Mouse (Mus musculus): ENCODE measurements at regions not wholly inside any gene's neighbourhood (a gene's known extent, or its start where the extent isn't known, plus 50 kb on each side); places are given as distances from the start of the nearest gene placed in this dataset.

DNA sequence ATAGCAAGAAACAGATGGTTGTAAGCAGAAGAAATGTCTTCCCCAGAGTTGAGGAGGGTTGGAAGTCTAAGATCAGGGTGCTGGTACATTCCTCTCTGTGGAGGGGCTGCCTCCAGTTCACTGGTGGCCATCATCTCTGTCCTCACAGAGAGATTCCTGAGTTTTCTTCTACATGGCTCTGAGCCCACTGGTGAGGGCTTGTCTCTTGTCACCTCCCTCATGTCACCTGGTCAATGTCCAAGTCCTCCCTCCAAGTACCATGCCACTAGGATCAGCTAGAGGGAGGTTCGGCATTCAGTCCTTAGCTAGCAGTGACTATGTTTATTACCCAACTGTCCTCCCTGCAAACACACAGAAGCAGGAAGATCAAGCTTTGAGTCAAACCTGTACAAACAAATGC, 258.3 kb downstream of the Tgfb2 start:
- no peak for DNase-seq (ENCODE audit: low read depth, low spot score)

DNA sequence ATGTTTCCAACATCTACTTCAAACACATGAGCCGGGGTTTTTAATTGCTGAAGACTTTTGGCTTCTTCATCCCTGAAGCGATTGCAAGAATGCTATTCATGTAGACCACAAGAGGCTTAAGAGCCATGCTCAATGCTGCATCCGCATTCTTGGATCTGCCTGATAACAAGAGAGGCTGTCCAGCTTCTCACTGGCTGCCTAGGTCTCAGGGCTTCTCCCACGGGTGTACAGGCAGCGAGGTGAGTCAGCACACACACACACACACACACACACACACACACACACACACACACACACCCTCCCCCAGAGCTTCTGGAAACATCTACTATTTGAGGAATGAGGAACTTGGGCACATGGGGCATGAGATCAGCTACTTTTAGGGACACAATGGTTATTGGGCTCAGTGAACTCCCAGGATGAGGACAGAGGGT, 261.1 kb downstream of the Tgfb2 start:
- DNase-seq (ENCODE audit: low read depth, low spot score): no peak

DNA sequence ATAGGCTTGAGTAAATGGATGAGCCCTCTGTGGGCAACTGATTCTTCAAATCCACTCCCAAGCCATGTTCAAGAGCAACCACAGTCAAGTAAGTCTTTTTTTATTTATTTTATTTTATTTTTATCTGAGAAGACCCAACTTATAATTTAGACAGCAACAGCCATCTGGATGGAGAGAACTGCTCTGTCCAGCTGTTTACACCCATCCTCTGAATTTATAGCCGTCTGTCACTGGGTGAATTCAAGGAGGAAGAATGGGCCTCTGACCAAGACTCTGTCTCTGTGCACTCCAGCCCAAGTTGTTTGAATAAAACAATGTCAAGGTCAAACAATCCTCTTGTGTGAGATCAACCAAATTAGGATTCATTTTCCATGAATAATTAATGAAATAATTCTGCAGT, 263.6 kb downstream of the Tgfb2 start:
- no peak for DNase-seq (ENCODE audit: low read depth, low spot score)

DNA sequence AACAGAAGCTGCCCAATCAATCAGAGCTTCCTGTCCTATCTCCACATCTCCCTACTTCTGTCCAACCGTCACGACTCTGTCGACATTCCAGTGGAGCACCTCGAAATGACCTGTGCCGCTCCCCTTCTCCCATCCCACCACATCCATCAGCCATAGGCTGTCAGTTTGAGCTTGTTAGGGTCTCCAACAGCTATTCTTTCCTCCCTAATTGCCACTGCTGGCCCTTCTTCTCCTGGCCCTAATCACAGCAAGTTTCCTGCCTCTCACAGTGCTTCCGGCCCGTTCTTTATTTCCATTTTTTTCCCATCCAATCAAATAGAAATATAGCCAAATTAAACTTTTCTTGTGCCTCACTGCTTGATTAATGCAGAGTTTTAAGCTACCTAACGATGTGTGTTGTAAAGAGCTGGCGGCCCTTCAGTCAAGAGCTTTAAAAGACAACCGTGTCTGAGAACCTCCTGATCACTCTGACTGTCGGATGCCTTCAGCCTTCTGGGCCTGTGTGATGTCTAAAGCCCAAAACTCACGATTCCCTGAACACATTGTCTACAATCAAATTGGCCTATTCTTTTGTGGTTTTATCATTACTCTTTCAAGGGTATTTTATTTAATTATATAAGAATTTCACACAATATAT, 270.3 kb downstream of the Tgfb2 start:
- DNase-seq (ENCODE audit: low read depth, low spot score): no peak

DNA sequence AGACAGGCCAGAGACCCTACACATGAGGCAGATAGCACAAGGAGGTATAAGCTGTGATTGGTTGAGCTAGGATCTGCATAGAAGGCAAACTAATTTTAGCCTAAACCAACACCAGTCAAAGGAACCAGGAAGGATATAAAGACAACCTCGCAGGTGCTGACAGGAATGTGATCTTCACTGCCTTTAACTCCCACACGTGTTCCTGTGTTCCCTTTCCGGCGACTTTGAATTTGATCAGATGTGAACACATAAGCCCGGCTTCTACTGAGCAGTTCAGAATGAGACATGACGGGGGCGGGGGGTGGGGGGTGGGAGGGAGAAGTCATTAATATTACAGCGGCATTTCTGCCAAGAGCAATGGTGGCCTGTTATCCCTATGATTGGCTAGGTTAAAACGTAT, 271.0 kb downstream of the Tgfb2 start:
- DNase-seq (ENCODE audit: low read depth, low spot score): no peak

DNA sequence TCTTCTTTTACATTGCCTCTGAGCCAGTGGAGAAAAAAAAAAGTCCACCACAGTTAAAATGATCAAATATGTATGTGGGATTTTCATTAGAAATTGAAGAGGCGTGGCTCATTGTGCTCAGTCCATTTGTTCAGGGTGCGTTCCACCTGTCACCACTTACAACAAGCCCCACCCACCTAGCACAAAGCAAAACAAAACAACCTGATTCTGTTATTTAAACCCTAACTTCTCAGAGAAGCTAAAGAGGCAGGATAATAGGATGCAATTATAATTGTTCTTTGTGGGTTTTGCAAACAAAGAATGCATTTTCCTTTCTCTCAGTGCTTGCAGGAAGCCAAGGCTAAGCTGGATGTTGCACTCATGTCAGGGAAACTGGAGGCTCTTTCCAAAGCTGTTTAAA, 271.8 kb downstream of the Tgfb2 start:
- no peak for DNase-seq (ENCODE audit: low read depth, low spot score)

DNA sequence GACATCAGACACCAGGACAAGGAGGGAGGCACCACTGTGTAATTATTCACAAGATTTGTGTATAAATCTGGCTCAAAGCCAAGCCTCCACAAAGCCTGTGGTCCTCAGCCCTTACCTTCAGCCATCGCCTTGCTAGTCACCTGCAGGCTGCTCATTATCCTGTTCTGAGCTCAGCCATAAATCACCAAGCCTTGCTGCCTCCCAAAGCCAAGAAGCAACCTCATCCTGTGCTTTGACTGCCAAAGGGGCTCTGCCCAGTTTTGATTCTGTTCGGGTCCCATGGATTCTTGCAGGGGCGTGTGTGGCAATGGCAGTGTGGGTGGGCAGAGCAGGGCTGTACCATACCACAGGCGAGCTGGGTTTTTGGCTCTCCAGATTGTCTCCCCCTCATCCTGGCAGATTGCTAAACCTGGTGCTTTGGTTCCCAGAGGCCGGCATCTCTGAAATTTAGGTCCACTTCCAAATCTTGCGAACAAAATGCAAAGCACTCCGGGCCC, 272.6 kb downstream of the Tgfb2 start:
- DNase-seq (ENCODE audit: low read depth, low spot score): no peak

DNA sequence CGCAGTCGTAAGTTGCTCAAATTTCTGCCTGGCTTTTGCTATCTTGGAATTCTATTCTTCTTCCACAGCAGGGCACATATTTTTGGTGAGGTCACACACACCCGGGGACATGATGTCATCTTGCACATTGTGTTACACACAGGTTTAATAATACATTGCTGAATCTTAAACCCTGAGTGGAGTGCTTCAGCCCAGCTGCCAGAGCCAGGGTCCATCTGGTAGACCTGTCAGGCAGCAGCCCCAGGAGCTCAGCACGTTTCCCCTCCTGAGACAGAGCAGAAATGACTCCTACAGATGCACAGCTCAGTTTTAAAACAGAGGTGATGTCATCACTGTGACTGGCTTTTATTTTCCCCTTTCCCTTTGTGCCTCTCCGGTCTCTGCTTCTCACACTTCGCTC, 280.4 kb downstream of the Tgfb2 start:
- DNase-seq (ENCODE audit: low read depth, low spot score): no peak

DNA sequence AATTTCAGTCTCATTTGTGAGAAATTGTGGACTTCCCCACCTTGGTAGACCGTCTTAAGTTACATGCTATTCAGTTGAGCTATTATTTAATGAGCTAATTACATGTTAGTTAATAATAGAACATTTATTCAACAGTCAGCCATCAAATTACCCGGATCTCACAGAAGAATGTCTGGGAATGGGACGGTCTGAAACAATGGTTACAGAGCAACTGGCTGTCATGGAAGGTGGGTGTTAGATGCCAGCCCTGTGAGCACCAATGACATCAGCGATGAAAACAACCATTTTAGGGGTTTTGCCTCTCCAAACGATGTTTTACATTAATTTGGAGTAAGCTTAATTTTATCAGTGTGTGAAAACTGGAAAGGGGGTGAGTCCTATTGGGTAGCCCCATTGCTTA, 281.7 kb downstream of the Tgfb2 start:
- DNase-seq (ENCODE audit: low read depth, low spot score): no peak

DNA sequence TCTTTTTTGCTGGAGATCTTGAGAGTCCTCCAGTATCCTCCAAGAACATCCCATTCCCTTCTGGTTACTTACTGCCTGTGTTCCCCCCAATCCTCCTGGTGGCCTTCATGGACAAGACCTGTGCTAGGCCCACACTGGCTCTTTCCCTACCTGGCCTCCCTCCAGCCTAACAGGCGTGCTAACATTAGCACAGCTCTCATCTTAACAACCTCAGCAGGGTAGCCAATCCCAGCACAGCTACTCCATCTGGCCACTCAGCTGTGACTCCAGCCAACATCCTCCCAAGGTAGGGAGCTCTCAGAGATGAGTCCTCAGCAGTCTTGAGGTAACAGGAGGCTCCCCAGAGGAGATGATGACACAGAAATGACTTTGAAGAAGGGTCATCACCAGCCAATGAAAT, 288.7 kb downstream of the Tgfb2 start:
- no peak for DNase-seq (ENCODE audit: low read depth, low spot score)

DNA sequence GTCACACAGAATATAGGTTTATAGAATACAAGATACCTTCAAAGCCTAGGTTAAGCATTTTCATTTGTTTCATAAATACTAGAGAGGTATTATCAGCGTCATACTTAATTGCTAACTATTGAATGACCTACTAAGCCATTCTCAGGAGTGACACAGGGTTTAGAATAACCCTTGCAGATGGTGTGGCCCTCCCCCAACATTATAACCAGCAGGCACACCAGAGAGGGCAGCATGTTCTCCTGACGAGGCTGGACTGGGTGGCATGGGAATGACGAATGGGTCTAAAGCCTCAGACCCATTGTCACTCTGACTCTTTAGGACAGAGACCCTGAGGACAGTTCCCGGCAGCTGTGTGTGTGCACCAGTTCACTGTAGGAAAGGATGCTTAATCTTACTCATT, 290.5 kb downstream of the Tgfb2 start:
- DNase-seq (ENCODE audit: low read depth, low spot score): no peak

DNA sequence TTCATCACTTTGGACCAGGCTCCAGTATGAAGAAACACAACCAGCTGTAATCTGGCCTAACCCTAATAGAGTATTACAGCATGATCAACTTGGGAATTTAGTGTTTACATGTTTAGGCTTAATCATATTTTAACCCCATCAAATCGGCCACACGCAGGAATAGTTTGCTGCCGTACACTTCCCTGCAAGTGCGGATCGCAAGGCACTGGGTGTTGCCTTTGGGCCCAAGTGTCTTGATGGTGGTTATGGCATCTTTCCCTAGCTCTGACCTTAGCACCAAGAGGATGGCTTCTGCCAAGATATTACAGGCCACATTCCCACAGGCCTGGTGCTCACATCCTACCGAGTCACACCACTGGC, 291.9 kb downstream of the Tgfb2 start:
- DNase-seq (ENCODE audit: low read depth, low spot score): no peak

DNA sequence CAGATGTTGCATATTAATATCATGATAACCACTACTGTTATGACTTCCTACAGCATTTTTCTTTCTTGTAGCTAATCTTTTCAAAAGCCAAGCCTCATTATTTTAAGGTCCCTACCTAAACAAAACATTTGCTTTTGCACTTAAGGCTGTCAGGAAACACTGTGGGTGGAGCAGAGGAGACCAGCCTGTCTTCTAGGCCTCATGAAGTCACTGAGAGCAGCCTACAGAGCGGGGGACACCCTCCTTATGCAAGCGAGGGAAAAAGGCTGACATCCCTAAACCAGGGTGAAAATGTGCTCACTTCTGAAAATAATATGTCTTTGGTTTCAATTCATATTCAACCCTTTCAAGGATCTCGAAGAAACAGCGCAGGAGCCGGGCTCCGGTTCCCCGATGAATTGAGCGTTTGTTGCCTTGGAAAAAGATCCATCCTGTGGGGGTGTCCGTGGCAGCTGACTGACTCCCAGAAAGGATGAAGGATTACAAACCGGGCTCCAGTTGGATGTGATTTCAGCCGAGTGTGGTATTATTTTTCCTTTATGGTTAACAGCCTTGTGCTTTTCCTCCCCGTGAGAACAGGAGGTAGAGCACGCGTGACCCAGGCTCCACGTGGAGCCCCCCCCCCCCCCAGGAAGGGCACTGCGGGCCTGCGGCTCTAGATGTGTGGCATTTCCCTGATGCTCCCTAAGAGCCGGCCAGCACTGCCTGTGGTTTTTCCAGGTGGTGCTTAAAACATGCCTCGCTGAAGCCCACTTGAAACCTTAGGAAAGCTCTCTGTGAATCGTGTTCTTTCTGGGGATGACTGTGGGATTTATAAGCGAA, 292.5 kb downstream of the Tgfb2 start:
- no peak for DNase-seq (ENCODE audit: low read depth, low spot score)

DNA sequence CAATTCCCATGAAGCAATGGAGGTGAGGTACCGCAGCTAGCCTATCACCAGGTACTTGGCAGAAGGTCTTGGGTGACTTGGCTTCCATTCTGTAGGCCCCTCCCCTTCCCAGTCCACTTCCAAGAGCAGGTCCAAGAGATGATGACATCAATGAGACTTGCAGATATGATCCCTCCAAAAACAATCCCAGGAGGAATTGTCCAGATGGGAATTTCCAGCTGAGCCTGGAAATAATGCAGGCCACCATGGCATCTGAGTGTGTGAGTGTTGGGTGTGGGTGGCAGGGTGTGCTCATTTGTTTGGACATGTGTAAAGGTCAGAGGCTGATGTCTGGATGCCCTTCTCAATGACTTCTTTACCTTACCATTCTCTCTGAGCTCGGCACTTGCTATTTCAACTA, 293.5 kb downstream of the Tgfb2 start:
- DNase-seq (ENCODE audit: low read depth, low spot score): no peak

DNA sequence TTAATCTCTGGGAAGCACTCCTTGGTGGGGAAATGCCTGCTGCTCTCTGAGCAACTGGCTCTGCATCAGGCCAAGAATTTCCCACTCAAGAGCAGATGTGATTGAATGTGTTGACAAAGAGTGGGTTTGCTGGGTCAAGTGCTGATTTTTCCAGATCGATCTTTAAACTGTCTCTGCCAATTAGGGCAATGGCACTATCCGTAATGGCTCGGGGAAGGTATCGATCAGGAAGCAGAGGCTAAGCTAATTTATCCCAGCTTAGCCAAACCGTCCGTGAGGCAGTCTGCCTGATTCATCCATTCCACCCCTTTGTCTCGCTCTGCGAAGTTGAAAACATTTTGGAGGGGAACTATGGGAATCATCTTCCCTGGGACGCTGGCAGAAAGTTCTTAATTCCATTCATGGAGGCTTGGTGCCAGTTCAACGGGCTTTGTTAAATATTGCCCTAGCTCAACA, 291.9 kb upstream of the Lyplal1 start:
- DNase-seq (ENCODE audit: low read depth, low spot score): no peak

DNA sequence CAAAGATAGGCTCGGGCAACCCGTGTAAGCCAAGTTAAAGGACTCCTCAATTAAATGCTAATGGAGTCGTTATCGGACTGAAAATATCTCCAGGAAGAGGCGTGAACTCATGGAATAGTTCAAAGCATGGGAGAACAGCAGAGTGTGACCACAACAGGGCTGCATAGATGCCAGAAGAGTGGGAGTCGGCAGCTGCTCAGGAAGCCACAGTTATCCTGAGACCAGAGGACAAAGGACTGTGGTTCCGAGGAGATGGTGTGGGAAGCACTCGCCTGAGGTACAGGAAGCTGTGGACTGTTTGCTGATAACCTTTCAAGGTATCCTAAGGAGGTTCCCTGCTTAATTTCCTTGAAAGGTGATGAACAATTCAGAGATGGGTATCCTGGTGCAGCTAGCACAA, 290.5 kb upstream of the Lyplal1 start:
- DNase-seq (ENCODE audit: low read depth, low spot score): no peak

DNA sequence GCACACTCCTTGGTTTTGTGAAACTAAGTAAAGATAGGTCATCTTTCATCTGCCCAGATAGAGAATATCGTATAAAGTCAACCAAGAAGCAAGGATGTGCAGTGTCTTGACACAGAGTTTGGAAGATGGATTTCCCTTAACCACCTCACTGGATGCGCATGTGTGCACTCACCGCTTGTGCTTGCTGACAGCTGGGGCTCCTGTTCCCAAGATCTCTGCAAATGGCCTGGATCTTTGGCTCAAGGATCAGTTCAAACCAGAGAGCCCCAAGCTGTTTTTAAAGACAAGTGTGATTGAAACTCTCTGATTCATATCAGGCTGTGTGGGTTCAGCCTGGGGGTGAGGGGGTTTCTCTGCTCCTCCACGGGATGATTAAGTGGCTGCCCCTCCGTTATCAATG, 288.6 kb upstream of the Lyplal1 start:
- no peak for DNase-seq (ENCODE audit: low read depth, low spot score)

DNA sequence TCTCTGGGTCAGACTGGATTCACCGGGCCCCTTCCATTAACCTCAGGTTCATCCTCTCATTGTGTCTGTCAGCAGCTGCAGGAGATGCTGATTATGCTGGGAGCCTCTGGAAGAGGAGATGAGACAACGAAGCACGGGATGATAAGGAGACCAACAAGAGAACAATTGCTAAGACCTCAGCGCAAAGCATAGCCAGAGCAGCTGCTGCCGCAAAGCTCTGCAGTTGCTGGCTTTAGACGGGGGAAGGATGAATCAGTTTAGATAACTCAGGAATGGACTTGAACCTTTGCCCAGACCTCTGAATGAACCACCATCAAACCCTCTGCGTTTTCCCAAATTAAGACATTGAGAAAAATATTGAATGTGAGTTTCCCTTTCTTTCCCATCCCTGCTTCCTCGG, 282.7 kb upstream of the Lyplal1 start:
- DNase-seq (ENCODE audit: low read depth, low spot score): no peak

DNA sequence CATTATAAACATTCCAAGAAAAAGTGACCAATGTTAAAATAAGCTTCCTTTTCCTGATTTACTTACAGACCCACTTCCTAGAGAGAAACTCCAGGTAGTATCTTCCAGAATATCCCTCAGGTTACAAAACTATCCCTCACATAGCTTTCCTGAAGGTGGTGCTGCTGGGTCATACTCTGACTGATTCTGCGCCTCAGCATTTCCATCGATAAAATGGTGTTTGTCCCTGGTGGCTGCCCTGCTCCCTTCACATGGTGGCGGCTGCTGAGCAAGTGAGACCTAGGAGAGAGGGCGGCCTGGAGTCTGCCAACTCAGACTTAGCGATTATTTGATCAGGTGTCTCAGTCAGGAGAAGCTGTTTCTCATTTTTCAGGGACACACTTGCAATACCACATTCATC, 275.9 kb upstream of the Lyplal1 start:
- no peak for DNase-seq (ENCODE audit: low read depth, low spot score)

DNA sequence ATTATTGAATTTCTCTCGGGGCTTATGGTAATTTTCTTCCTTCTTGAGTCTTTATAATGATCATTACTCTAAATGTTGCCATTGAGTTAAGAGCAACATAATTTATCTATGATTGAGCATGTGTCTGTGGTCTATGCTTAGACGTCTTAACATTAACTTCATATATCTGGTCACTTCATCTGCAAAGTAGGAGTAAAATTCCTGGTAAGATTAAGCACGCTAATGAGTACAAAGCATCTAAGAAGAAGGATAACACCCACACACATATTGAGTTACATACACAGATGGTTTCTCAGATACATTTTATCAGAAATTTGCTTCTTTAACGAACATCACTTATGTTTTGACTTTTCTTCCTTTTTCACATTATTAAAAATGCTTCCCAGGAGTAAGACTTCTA, 267.3 kb upstream of the Lyplal1 start:
- DNase-seq (ENCODE audit: low read depth, low spot score): no peak

DNA sequence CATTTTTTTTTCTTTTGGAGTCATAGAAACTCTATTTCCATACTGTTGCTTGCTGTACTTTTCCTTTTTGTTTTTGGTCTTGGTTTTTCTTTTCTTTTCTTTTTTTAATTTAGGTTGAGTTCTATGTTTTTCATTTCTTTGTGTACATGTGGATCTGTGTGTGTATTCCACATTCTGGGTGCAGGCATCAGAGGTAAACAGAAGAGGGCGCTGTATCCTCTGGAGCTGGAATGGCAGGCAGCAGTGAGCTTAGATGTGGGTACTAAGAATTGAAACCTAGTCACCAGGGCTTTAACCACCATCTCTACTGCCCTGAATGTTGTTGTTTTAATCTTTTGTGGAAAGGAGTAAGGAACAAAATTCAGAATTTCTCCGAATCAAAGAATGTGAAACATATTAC, 266.3 kb upstream of the Lyplal1 start:
- no peak for DNase-seq (ENCODE audit: low read depth, low spot score)

DNA sequence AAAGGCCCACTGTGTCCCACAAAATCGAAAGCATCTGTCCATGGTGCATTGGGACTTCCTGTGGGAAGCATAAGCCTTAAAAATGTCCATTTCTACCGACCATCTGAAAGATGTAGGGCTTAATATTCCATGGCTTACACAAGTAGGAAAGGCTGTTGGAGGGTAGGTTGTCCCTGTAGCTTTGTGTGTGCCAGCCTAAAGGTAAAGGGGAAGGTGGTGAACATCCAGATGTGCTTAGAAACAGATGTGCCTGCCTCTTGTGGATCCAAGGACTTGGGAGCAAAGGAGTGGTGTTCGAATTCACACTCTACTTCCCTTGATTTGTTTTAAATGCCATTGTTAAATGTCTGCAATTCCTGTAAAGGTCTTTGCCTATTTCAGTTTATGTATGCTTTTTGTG, 265.9 kb upstream of the Lyplal1 start:
- DNase-seq (ENCODE audit: low read depth, low spot score): no peak
